Mouse (Mus musculus) B cell, adult 62 days (primary cell): ENCODE measurements around the gene 4930519G04Rik. TPM values are rescaled to one million over a fixed set of nuclear protein-coding genes. Genes with fewer than 3 reads are reported as not detected.

Experiments used
- total RNA-seq: library from RNA; stranded (reverse); gene quantifications from 4 replicates; pipeline ENCODE4 v1.2.4, GENCODE M21; 2023

4930519G04Rik gene
- total RNA-seq: not detected in 4 replicates

DNA sequence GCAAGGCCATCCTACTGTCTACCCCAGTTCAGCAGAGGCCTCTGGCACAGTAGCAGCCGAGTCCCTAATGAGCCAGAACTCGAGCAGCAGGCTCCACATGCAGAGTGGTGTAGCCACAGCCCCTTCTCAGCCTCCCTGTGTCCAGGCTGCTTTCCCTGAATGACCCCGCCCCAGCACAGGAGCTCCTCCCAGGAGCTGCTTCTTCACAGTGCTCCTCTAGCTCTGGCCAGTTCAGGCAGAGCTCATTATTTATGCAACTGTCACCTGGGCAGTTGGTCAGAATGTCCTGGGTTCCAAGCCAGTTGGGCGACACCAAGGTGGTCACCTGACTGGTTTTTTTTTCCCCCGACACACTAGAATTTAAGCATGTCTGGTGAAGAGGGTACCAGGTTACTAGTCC, at the start of gene 4930519G04Rik:
Gene 4930519G04Rik, plus strand, starts transcription at position 301 of the 400 bp plus-strand sequence.

DNA sequence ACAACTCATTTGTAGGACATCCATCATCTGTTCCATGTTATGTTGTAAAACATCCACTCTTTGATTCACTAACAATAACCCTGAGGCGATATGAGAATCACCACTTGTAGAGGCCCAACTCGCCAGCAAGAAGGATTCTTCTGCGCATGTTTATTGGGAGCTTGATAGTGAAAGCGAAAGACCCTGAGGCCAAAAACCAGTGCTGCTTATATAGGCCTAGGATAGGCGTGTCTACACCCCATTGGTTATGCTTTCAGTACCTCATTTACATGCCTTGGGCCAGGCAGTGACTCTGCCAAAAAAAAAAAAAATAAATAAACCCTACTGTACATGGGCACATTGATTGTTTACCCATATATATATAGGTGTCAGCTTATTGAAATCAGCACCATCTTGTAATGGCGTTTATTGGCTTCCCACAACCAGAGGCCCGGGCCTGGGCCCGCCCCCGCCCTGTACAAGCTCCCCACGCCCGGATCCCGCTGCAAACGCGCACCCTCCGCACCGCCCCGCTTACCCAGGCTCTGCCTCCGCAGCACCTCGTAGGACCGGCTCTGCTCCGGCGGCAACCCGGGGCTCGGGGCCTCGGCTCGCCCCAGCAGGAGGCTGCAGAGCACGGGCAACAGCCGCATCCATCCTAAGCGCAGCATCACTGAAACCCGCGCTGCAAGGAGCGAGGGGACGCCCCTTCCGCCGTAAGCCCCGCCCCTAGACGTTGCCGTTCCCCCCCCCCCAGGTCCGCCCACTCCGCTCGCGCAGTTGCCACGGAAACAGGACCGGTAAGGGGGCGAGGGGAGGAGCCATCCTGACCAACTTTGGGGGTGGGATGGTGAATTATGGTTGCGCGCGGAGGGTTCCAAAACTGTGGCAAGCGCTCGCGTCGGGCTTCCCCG, 30.4 kb upstream of the 4930519G04Rik start, which contains the start of gene 1500011B03Rik:
Gene 1500011B03Rik, minus strand, starts transcription at position 673 of the 893 bp plus-strand sequence.

GRCm38 (mm10) chr5:114858582-114858981, 5.1 kb downstream of the 4930519G04Rik start, which contains the start of gene Gm9936:
Gene Gm9936, minus strand, starts transcription at chr5:114858682.

DNA sequence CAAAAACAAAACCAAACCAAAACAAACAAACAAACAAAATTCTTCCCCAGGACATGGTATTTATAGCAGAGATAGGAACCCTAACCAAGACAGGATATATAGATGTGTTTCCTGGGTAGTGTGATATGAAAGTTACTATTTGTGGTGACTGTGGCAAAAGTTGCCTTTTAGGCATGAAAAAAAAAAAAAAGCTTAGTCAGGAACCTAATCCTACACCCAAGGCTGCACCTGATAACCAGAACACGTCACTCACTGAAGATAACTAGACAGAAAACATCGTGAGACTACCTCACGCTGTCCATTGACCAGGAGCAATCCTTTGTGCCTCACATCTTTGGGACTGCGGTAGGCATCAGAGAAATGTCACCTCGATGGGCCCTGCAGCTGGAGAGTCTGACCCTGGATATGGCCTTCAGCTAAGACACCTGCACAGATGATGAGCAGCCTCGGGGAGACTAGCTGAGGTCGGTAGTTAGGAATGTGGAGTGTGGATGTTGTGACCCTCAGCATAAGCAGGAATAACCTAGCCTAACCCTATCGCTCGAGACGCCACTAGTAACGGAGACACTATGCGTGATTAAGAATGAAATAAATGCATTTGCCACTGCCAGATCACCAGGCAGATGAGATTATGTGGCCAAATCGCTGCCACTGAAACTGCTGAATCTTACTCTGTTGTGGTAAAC, 43.4 kb downstream of the 4930519G04Rik start, which contains the start of gene Oasl2:
Gene Oasl2, plus strand, starts transcription at position 249 of the 686 bp plus-strand sequence.

GRCm38 (mm10) chr5:114922998-114923473, 69.6 kb downstream of the 4930519G04Rik start, which contains the start of gene Oasl1:
Gene Oasl1, plus strand, starts transcription at chr5:114923240.

Other genes starting within 250 kb of the 4930519G04Rik start
- 0.16 to 2.0 TPM (median 1.0 TPM) in 3 of 4 replicates, not detected in the other for gene Trpv4, start 195.2 kb upstream of the 4930519G04Rik start, total RNA-seq
- gene Gltp, start 162.7 kb upstream of the 4930519G04Rik start, total RNA-seq: 50.0 to 57.6 TPM (median 53.1 TPM) in 4 replicates
- gene Tchp, start 145.9 kb upstream of the 4930519G04Rik start, total RNA-seq: 19.2 to 25.2 TPM (median 22.4 TPM) in 4 replicates
- 180 to 202 TPM (median 193 TPM) in 4 replicates for gene Ankrd13a, start 79.0 kb upstream of the 4930519G04Rik start, total RNA-seq
- gene Git2, start 78.1 kb upstream of the 4930519G04Rik start, total RNA-seq: 158 to 189 TPM (median 161 TPM) in 4 replicates
- 47.4 to 60.2 TPM (median 50.6 TPM) in 4 replicates for gene 1500011B03Rik, start 30.2 kb upstream of the 4930519G04Rik start, total RNA-seq
- gene Gm9936, start 5.0 kb downstream of the 4930519G04Rik start, total RNA-seq: not detected in 4 replicates
- gene Oasl2, start 43.3 kb downstream of the 4930519G04Rik start, total RNA-seq: 2.0 to 4.6 TPM (median 3.9 TPM) in 4 replicates
- gene Oasl1, start 69.6 kb downstream of the 4930519G04Rik start, total RNA-seq: 20.9 to 32.9 TPM (median 23.7 TPM) in 4 replicates
- 32.6 to 40.1 TPM (median 37.4 TPM) in 4 replicates for gene 2210016L21Rik, start 88.5 kb downstream of the 4930519G04Rik start, total RNA-seq
- not detected in 4 replicates for gene Hnf1a, start 117.4 kb downstream of the 4930519G04Rik start, total RNA-seq
- 56.8 to 67.1 TPM (median 58.8 TPM) in 4 replicates for gene Sppl3, start 157.5 kb downstream of the 4930519G04Rik start, total RNA-seq
- not detected in 4 replicates for gene Gm10401, start 244.6 kb downstream of the 4930519G04Rik start, total RNA-seq